Mouse (Mus musculus) erythroblast, embryonic 14.5 days (primary cell): ENCODE data around the gene Igfbp4. TPM values are rescaled to one million over a fixed set of nuclear protein-coding genes. Genes with fewer than 3 reads are reported as not detected.

ENCODE experiments used
- H3K27me3 ChIP-seq: 2 replicates; pipeline ENCODE4 v1.6.1; 2012; ENCODE audit warnings: inconsistent platforms; ENCODE audit not compliant: control insufficient read depth
- H3K36me3 ChIP-seq: 2 replicates; pipeline ENCODE4 v1.6.1; 2012; ENCODE audit warnings: mild to moderate bottlenecking, inconsistent platforms; ENCODE audit not compliant: control insufficient read depth
- H3K4me1 ChIP-seq: 2 replicates; pipeline ENCODE4 v1.6.1; 2012; ENCODE audit warnings: inconsistent platforms; ENCODE audit not compliant: control insufficient read depth
- H3K4me3 ChIP-seq: replicated peaks from 2 replicates; pipeline ENCODE3; 2012; ENCODE audit warnings: moderate library complexity, mild to moderate bottlenecking, inconsistent platforms
- H3K9me3 ChIP-seq: 2 replicates; pipeline ENCODE4 v1.6.1; 2012; ENCODE audit warnings: low read length, inconsistent platforms, mixed read lengths; ENCODE audit not compliant: control insufficient read depth
- GATA1 ChIP-seq: IDR thresholded peaks from 2 replicates; pipeline ENCODE4 v1.6.1; 2012; ENCODE audit warnings: low read length, inconsistent platforms, mixed read lengths
- TAL1 ChIP-seq: IDR thresholded peaks from 3 replicates; pipeline ENCODE4 v1.6.1; 2012; ENCODE audit warnings: low read length, inconsistent platforms, mixed read lengths
- polyA plus RNA-seq: library from polyadenylated mRNA; stranded (reverse); fragments of >175 nt; gene quantifications from 2 replicates; pipeline ENCODE4 v1.2.3, GENCODE M21; 2012

Gene Igfbp4
- polyA plus RNA-seq, 1 experiment, result 2.9 TPM

- Histone ChIP-seq H3K36me3 (no peaks in the 10 kb centered on the region), H3K27me3 (no peaks in the 10 kb centered on the region), H3K4me1 (no peaks in the 10 kb centered on the region), H3K4me3 (no peak within 1 kb of the TSS), H3K9me3 (no peaks in the 10 kb centered on the region)
- TF ChIP-seq TAL1, result no peak
- TF ChIP-seq GATA1, result no peak
Measured at GRCm38 (mm10) chr11:99089077-99089601, 48.1 kb downstream of the Igfbp4 start, which contains the start of gene Tns4. TSS of gene Tns4 (minus strand) at chr11:99089306.

GRCm38 (mm10) chr11:99090391-99090790, 49.3 kb downstream of the Igfbp4 start:
- Histone ChIP-seq H3K27me3 (no peaks in the 10 kb centered on the region), H3K4me3 (no peak overlapping the region), H3K36me3 (no peaks in the 10 kb centered on the region), H3K9me3 (peaks cover 4% of the 10 kb centered on the region; the same call in 1 of the 2 replicates), H3K4me1 (no peaks in the 10 kb centered on the region)
- TF ChIP-seq TAL1 (no peak), GATA1 (no peak)

- Histone ChIP-seq H3K27me3 (no peaks in the 10 kb centered on the region), H3K9me3 (peaks cover 4% of the 10 kb centered on the region; the same call in 1 of the 2 replicates), H3K4me1 (no peaks in the 10 kb centered on the region), H3K36me3 (no peaks in the 10 kb centered on the region), H3K4me3 (no peak overlapping the region)
- TF ChIP-seq GATA1 (no peak), TAL1 (no peak)
Measured at GRCm38 (mm10) chr11:99091666-99092065, 50.6 kb downstream of the Igfbp4 start.

- H3K9me3 ChIP-seq, result peaks cover 4% of the 10 kb centered on the region; the same call in 1 of the 2 replicates
- H3K4me3 ChIP-seq, result no peak overlapping the region
- H3K27me3 ChIP-seq, result no peaks in the 10 kb centered on the region
- TF ChIP-seq GATA1, result no peak
- no peak for TF ChIP-seq TAL1
- H3K36me3 ChIP-seq, result no peaks in the 10 kb centered on the region
- no peaks in the 10 kb centered on the region for H3K4me1 ChIP-seq
Measured at GRCm38 (mm10) chr11:99093740-99094139, 52.7 kb downstream of the Igfbp4 start.

- no peaks in the 10 kb centered on the region for H3K4me1 ChIP-seq
- H3K36me3 ChIP-seq, result no peaks in the 10 kb centered on the region
Measured at GRCm38 (mm10) chr11:99094911-99095676, 54.0 kb downstream of the Igfbp4 start.

GRCm38 (mm10) chr11:99095759-99096158, 54.7 kb downstream of the Igfbp4 start:
- no peaks in the 10 kb centered on the region for H3K27me3 ChIP-seq
- TF ChIP-seq GATA1 (no peak), TAL1 (no peak)
- peaks cover 4% of the 10 kb centered on the region; the same call in 1 of the 2 replicates for H3K9me3 ChIP-seq
- H3K4me3 ChIP-seq, result no peak overlapping the region
- no peaks in the 10 kb centered on the region for H3K36me3 ChIP-seq
- no peaks in the 10 kb centered on the region for H3K4me1 ChIP-seq

More at GRCm38 (mm10) chr11:99094911-99095676, 54.0 kb downstream of the Igfbp4 start:
- peaks cover 4% of the 10 kb centered on the region; the same call in 1 of the 2 replicates for H3K9me3 ChIP-seq
- H3K27me3 ChIP-seq, result no peaks in the 10 kb centered on the region
- TF ChIP-seq GATA1, result no peak
- TF ChIP-seq TAL1, result no peak
- no peak overlapping the region for H3K4me3 ChIP-seq

GRCm38 (mm10) chr11:99096417-99096816, 55.4 kb downstream of the Igfbp4 start:
- Histone ChIP-seq H3K36me3 (no peaks in the 10 kb centered on the region), H3K4me1 (no peaks in the 10 kb centered on the region), H3K4me3 (no peak overlapping the region), H3K27me3 (no peaks in the 10 kb centered on the region), H3K9me3 (peaks cover 4% of the 10 kb centered on the region; the same call in 1 of the 2 replicates)
- TF ChIP-seq GATA1, result no peak
- TF ChIP-seq TAL1, result no peak

- H3K4me3 ChIP-seq, result no peak overlapping the region
- no peaks in the 10 kb centered on the region for H3K4me1 ChIP-seq
- TF ChIP-seq TAL1 (no peak), GATA1 (no peak)
- no peaks in the 10 kb centered on the region for H3K27me3 ChIP-seq
- H3K36me3 ChIP-seq, result no peaks in the 10 kb centered on the region
- H3K9me3 ChIP-seq, result peaks cover 4% of the 10 kb centered on the region; the same call in 1 of the 2 replicates
Measured at GRCm38 (mm10) chr11:99096996-99097774, 56.1 kb downstream of the Igfbp4 start.

- no peaks in the 10 kb centered on the region for H3K27me3 ChIP-seq
- H3K9me3 ChIP-seq, result peaks cover 4% of the 10 kb centered on the region; the same call in 1 of the 2 replicates
- H3K4me1 ChIP-seq, result no peaks in the 10 kb centered on the region
- no peak overlapping the region for H3K4me3 ChIP-seq
- H3K36me3 ChIP-seq, result no peaks in the 10 kb centered on the region
- TF ChIP-seq TAL1, result no peak
- TF ChIP-seq GATA1, result no peak
Measured at GRCm38 (mm10) chr11:99098924-99099323, 57.9 kb downstream of the Igfbp4 start.
